Mouse (Mus musculus) frontal cortex, postnatal 10 days (tissue): Measurements from ENCODE around the gene Trim32.

Experiments
- DNase-seq, 2 experiments: peaks; one replicate each; pipeline ENCODE4 v3.0.0; 2022; ENCODE audit warnings: low spot score in 2 of 2, mixed read lengths in 1 of 2

Gene Trim32

GRCm38 (mm10) chr4:65604504-65605150 lies at the start of gene Trim32:
Trim32 (plus strand) TSS chr4:65604986.
- peak; percentile 96 to 99 for DNase-seq

- DNase-seq: no peak
Measured at GRCm38 (mm10) chr4:65565493-65565892, 39.3 kb upstream of the Trim32 start.

- no peak for DNase-seq
Measured at GRCm38 (mm10) chr4:65580254-65580653, 24.5 kb upstream of the Trim32 start.

GRCm38 (mm10) chr4:65586947-65587346 lies 17.8 kb upstream of the Trim32 start:
- DNase-seq: no peak

- DNase-seq: no peak
Measured at GRCm38 (mm10) chr4:65589780-65590179, 15.0 kb upstream of the Trim32 start.

GRCm38 (mm10) chr4:65594601-65595369 lies 10.0 kb upstream of the Trim32 start:
- no peak for DNase-seq

- no peak for DNase-seq
Measured at GRCm38 (mm10) chr4:65605151-65605702, 441 bp downstream of the Trim32 start.

- no peak for DNase-seq
Measured at GRCm38 (mm10) chr4:65607184-65607631, 2.4 kb downstream of the Trim32 start.

GRCm38 (mm10) chr4:65608112-65608511 lies 3.3 kb downstream of the Trim32 start:
- DNase-seq: no peak

GRCm38 (mm10) chr4:65610329-65610728 lies 5.5 kb downstream of the Trim32 start:
- no peak for DNase-seq

GRCm38 (mm10) chr4:65610896-65611295 lies 6.1 kb downstream of the Trim32 start:
- DNase-seq: no peak

- DNase-seq: no peak
Measured at GRCm38 (mm10) chr4:65613135-65613534, 8.3 kb downstream of the Trim32 start.

- no peak for DNase-seq
Measured at GRCm38 (mm10) chr4:65620125-65620524, 15.3 kb downstream of the Trim32 start.

GRCm38 (mm10) chr4:65638231-65638630 lies 33.4 kb downstream of the Trim32 start:
- DNase-seq: no peak

GRCm38 (mm10) chr4:65642611-65643010 lies 37.8 kb downstream of the Trim32 start:
- no peak for DNase-seq

- DNase-seq: peak; percentile 53 to 75
Measured at GRCm38 (mm10) chr4:65654723-65655122, 49.9 kb downstream of the Trim32 start.

GRCm38 (mm10) chr4:65663176-65663575 lies 58.4 kb downstream of the Trim32 start:
- DNase-seq: no peak
